Mouse (Mus musculus): Measurements from ENCODE around the gene D11Wsu47e.

DNA sequence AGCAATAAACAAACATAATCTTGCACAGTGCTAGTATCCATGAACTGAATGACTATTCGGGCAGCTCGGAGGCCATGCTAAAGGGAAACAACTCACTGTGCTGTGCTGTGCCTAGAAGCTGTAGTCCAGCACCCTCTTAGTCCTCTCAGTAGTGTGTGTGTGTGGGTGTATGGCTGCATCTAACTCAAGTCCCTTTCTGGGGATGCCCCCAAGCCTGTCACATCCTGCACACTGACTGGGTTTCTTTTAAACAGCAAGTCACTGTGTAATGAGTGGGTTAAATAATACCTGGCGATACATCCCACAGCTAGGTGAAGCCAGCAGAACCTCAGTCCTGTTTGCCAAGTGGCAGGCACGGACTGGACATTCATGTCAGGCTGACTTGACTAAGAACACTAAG is 25.4 kb upstream of the D11Wsu47e start:
- no peak for TF ChIP-seq CTCF (IDR thresholded peaks at IDR 0.05; ENCODE audit: low read depth, low read length)
- no peak for TF ChIP-seq POLR2A (IDR thresholded peaks at IDR 0.05; ENCODE audit: borderline replicate concordance, low read depth, low read length)
